Mouse (Mus musculus): ENCODE data around the gene Ints12. TPM values are rescaled to one million over a fixed set of nuclear protein-coding genes. Genes with fewer than 3 reads are reported as not detected.

Gene Ints12
- polyA plus RNA-seq, 1 experiment from 2014 or later: 21.8 TPM

DNA sequence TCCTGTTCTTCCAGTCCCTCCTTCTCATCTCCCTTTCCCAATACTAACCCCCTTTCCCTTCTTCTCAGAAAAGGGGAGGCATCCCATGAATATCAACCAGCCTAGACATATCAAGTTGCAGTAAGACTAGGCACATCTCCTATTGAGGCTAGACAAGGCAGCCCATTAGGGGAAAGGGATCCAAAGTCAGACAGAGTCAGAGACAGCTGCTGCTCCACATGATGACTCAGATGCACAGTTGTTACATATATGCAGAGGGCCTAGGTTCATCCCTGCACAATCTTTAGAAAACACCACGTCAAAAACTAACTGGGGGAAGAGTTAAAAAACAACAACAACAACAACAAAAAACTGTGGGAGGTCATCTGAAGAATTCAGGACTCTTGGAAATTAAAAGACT lies 61.2 kb downstream of the Ints12 start:
- Histone ChIP-seq H3K9ac (no peak overlapping the region), H3K4me3 (no peak overlapping the region), H3K27me3 (no peaks in the 10 kb centered on the region), H3K27ac (no peak overlapping the region), H3K4me1 (no peaks in the 10 kb centered on the region), H3K36me3 (no peaks in the 10 kb centered on the region), H3K4me2 (no peak overlapping the region), H3K9me3 (no peaks in the 10 kb centered on the region)
- ATAC-seq (ENCODE audit: borderline replicate concordance, extremely low read depth, low FRiP score, low TSS enrichment): no peak
- WGBS: 52% methylated on average over 1 of the region's 1 CpGs

DNA sequence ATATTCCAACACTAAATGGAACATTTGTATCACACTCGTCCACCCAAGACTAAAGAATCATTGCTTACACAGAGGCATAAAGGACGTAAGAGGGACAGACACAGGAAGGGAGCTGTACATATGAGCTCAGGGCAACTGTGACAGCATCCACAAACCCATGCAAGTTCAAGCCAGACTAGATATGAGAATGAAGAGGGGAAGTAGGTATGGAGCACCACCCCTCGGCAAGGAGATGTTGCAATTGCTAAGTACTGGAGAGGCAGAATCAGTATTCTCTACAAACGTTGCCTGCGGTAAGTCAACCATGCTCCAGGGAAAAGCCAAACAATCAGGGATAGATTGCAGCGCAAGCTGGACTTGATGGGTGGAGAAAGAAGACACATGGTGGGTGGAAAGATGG lies 62.0 kb downstream of the Ints12 start:
- Histone ChIP-seq H3K4me2 (no peak overlapping the region), H3K9ac (no peak overlapping the region), H3K36me3 (no peaks in the 10 kb centered on the region), H3K27ac (no peak overlapping the region), H3K4me3 (no peak overlapping the region), H3K9me3 (no peaks in the 10 kb centered on the region), H3K4me1 (no peaks in the 10 kb centered on the region), H3K27me3 (no peaks in the 10 kb centered on the region)
- ATAC-seq (ENCODE audit: borderline replicate concordance, extremely low read depth, low FRiP score, low TSS enrichment): no peak
- WGBS: 66% methylated on average over 6 of the region's 6 CpGs

DNA sequence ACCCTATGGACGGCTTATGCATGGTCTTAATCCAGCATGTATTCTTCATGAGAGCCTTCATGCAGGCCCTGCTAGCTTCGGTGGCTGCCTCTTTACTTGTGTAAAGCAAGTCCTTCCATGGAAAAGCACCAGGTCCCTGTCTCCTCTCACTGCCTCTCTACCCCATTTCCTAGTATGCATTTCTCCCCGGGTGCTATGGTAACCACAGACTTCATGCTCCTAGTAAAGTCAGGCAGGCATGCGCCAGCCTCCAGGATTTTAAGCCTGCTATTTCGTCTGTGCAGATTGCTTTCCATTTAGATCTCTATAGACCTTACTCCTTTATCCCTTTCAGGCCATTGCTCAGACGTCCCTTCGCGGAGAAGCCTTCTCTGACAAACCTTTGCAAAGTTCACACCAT lies 63.0 kb downstream of the Ints12 start:
- no peaks in the 10 kb centered on the region for H3K27me3 ChIP-seq
- H3K9ac ChIP-seq: no peak overlapping the region
- no peak overlapping the region for H3K4me3 ChIP-seq
- no peaks in the 10 kb centered on the region for H3K36me3 ChIP-seq
- H3K27ac ChIP-seq: no peak overlapping the region
- no peaks in the 10 kb centered on the region for H3K4me1 ChIP-seq
- no peak overlapping the region for H3K4me2 ChIP-seq
- no peaks in the 10 kb centered on the region for H3K9me3 ChIP-seq
- WGBS: 75% methylated on average over 8 of the region's 8 CpGs
- no peak for ATAC-seq (ENCODE audit: borderline replicate concordance, extremely low read depth, low FRiP score, low TSS enrichment)

DNA sequence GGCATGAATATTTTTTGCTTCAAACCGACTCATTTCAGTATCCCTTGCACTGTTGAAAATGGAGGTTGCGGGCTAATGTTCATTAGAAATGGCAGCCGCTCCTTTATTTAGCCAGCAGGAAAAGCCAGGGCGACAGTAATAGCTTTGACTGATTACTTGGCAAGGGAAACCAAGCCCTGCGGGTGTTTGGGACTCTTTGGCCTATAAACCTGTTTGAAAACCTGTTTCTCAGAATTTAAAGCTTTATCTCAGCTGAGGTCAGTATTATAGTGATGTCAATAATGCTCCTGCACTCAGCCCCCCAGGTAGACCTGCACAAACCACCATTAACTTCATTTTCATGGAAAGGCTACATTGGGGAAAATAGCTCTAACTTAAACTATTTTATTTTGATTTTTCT lies 66.6 kb downstream of the Ints12 start:
- Histone ChIP-seq H3K4me1 (no peaks in the 10 kb centered on the region), H3K9me3 (no peaks in the 10 kb centered on the region), H3K4me3 (no peak overlapping the region), H3K9ac (no peak overlapping the region), H3K27ac (no peak overlapping the region), H3K36me3 (no peaks in the 10 kb centered on the region), H3K4me2 (no peak overlapping the region), H3K27me3 (no peaks in the 10 kb centered on the region)
- ATAC-seq (ENCODE audit: borderline replicate concordance, extremely low read depth, low FRiP score, low TSS enrichment): no peak
- 53% methylated on average over 5 of the region's 5 CpGs for WGBS

Other genes starting within 250 kb of the Ints12 start
- gene Npnt, start 141.5 kb upstream of the Ints12 start, polyA plus RNA-seq (2015; fragmentation: Nextera tagmentation; extraction: Ambion mirVana): 92.2 and 98.3 TPM in 2 replicates
- 7.4 and 8.2 TPM in 2 replicates for gene Gstcd, start 193 bp downstream of the Ints12 start, polyA plus RNA-seq (2015; fragmentation: Nextera tagmentation; extraction: Ambion mirVana)
- gene Arhgef38, start 143.1 kb downstream of the Ints12 start, polyA plus RNA-seq (2015; fragmentation: Nextera tagmentation; extraction: Ambion mirVana): 1.1 and 1.4 TPM in 2 replicates
- 116 and 118 TPM in 2 replicates for gene Ppa2, start 218.3 kb downstream of the Ints12 start, polyA plus RNA-seq (2015; fragmentation: Nextera tagmentation; extraction: Ambion mirVana)

All from lung, embryonic 15.5 days (tissue).